Mouse (Mus musculus) G1E (cell line): ENCODE measurements around the gene Sema5a.

Source experiments
- CTCF ChIP-seq: IDR thresholded peaks from 2 replicates; pipeline ENCODE4 v1.5.1; 2012; ENCODE audit warnings: low read depth, low read length, inconsistent platforms, mixed read lengths
- GATA1 ChIP-seq: IDR thresholded peaks from 2 replicates; pipeline ENCODE4 v1.6.1; 2012; ENCODE audit warnings: borderline replicate concordance, low read length, inconsistent platforms, mixed read lengths
- POLR2AphosphoS5 ChIP-seq: IDR thresholded peaks from 2 replicates; pipeline ENCODE4 v1.6.1; 2012; ENCODE audit warnings: low read depth, low read length, inconsistent platforms; ENCODE audit not compliant: insufficient replicate concordance
- TAL1 ChIP-seq: conservative IDR thresholded peaks from 2 replicates; pipeline ENCODE4 v1.6.1; 2012; ENCODE audit warnings: low read depth, low read length, inconsistent platforms, mixed read lengths

GRCm38 (mm10) chr15:32322455-32323220, 78.0 kb downstream of the Sema5a start:
- TF ChIP-seq CTCF: no peak
- no peak for TF ChIP-seq TAL1
- TF ChIP-seq POLR2AphosphoS5: no peak
- no peak for TF ChIP-seq GATA1
